Mouse (Mus musculus) hematopoietic stem cell, adult 5-6 weeks (primary cell): ENCODE measurements around the gene Cuedc2. TPM values are rescaled to one million over a fixed set of nuclear protein-coding genes. Genes with fewer than 3 reads are reported as not detected.

ENCODE experiments used
- ATAC-seq, 2 experiments: fragments of 125-278 bp in 1 of 2; replicated peaks in 1 of 2; 2 replicates each; pipeline ENCODE4 v1.8.0; 2016 to 2017; ENCODE audit warnings: inconsistent platforms in 2 of 2, mild to moderate bottlenecking in 2 of 2, moderate number of reproducible peaks in 2 of 2, low read depth in 1 of 2, moderate TSS enrichment in 1 of 2; ENCODE audit not compliant: low FRiP score in 2 of 2, poor library complexity in 2 of 2, severe bottlenecking in 2 of 2, insufficient read depth in 1 of 2, low TSS enrichment in 1 of 2
- total RNA-seq: library from RNA; stranded (forward); fragments of 172-1452, 232-1000 nt; gene quantifications from 2 replicates; pipeline ENCODE4 v1.2.3, GENCODE M21; 2017

The Cuedc2 gene
- total RNA-seq: 112 and 129 TPM in 2 replicates

DNA sequence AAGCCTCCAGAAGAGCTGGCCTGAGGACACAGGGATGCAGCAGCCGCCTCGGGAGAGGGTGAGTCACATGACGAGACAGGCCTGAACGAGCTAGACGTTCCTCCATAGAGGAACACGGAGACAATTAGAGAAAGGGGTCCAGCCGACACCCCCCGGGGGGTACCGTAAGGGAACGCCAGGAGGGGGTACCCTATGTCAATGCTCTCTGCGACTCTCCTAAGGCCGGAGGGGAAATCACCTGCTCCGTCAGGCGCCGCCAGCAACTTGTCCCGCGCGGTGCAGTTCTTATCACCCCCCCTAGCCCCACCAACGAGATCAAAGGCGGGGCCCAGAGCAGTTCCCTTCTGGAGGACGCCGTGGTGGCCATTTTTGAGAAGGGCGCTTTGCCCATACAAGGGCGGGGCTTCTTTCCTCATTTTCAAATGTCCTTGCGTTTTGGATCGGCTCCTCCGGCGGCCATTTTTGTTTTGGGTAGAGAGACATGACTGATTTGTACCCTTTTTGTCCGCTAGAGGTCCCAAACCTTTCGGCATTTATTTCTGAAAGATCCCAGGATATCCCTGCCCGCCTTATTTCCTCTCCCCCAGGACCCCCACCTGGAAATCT is at the start of gene Cuedc2:
TSS of gene Cuedc2 (minus strand) at position 372 of the 606 bp plus-strand sequence.
- peak; percentile 75 to 83 for ATAC-seq

DNA sequence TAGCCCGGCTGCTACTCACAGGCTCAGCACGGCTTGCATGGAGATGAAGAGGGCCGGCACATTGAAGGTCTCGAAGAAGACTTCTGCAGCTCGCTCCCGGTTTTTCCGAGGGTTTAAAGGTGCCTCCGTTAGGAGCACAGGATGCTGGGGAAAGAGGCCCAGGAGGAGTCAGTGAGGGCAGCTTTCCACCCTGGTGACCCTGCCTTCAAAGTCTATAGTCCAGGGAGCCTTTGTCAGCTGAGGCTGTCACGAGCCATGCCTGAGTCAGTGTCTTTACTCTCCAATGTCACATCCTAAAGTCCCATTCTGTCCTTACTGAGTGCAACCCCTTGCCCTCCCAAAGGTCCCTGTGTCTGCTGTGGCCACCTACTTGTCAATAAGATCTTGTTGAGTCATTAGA is 43.8 kb upstream of the Cuedc2 start:
- ATAC-seq: no peak

DNA sequence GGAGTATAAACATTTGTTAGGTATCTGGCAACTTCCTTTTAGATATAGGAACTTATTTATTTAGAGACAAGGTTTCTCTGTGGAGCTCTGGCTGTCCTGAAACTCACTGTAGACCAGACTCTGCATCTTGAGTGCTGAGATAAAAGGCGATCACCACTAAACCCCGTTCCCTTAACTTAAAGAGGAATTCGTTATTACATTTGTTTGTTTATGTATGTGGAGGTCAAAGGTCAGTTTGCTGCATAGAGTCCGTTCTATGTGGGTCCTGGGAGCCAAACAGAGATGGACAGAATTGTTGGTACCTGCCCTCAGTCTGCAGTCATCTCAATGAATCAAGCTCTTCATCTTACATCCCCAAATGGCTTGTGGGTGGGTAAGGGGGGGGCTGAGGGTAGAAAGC is 37.4 kb upstream of the Cuedc2 start:
- no peak for ATAC-seq

DNA sequence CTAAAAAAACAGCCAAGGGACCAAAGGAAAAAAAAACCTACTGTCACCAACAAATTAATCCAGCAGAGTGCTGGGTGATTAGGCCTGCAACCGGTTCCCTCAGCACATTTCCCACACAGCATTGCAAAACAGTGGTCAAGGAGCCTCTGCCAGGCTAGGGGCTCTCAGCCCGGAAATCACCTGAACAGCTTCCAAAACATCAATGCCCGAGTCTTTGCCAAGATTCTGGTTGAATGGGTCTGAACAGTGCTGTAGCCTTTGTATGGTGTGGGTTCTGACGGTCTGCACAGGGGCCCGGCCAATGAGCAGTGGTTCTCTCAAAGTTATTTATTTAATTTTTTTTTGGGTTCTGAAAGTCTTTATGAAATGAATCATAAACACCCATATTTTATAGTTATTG is 37.0 kb upstream of the Cuedc2 start:
- no peak for ATAC-seq

DNA sequence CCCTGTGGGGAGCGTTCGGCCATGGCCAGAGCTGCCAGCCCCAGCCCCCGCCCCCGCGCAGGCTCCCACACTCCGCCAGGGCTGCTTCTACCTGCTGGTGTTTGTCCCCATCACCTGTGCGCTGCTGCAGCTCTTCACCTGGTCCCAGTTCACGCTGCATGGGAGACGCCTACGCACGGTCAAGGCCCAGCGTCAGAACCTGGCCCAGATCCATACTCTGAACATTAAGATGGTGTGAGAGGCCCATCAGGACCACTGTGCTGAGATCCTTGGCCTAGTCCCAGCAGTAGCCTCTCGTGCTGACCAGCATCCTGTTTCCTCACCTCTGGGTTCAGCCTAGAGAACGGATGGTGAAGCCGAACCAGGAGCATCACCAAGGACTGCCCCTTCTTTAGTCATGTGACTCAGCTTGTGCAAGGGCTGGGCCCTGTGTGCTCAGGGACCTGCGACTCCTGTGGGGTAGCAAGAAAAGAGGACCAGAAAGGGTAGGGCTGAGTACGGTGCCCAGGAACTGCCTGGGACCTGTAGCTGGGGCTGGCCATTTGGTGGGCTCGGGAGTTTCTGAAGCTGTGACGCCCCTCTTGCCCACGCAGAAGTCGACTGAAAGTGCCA is 36.1 kb upstream of the Cuedc2 start:
- ATAC-seq: peak in 1 of 2 experiments; percentile 32; a peak in 1 of 4 replicates

DNA sequence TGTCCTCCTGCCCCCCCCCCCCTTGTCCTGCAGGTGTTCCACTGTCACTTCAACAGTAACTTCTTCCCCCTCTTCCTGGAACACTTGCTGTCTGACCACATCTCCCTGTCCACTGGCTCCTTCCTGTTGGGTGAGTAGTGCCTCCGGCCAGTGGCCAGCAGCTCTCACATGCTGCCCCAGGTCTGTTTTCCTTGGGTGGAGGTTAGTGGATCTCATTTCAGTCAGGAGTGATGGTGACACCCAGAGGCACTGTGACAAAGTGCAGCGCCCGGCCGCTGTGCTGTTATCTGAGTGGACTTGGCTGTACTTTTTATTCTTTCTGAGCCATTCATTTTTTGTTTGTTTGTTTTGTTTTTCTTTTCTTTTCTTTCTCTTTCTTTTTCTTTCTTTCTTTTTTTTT is 30.7 kb upstream of the Cuedc2 start:
- peak; percentile 81 to 89 for ATAC-seq

DNA sequence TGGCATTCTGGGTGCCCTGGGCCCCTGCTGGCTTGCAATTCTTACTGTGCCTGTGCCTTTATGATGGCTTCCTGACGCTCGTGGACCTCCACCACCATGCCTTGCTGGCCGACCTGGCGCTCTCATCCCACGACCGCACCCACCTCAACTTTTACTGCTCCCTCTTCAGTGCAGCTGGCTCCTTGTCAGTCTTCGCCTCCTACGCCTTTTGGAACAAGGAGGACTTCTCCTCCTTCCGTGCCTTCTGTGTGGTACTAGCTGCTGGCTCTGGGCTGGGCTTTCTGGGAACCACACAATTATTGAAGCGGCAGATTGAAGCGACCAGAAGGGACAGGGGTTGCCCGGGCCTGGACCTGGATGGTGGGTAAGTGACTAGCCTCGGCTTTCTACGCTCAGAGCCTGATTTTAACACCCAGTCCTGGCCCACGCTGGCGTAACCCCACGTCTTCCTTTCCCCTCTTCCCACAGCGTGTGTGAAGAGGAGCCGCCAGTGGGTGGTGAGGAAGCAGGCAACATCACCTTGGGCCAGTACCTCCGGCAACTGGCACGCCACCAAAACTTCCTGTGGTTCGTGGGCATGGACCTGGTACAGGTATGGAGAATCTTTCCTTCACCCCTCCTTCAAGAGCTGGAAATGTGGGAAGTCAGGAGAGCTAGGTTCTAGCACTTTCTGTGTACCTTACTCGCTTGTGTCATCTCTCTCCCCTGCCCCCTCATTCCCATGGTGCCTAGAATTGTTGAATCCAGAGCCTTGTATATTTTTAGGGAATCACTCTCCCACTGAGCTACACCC is 29.5 kb upstream of the Cuedc2 start:
- no peak for ATAC-seq

DNA sequence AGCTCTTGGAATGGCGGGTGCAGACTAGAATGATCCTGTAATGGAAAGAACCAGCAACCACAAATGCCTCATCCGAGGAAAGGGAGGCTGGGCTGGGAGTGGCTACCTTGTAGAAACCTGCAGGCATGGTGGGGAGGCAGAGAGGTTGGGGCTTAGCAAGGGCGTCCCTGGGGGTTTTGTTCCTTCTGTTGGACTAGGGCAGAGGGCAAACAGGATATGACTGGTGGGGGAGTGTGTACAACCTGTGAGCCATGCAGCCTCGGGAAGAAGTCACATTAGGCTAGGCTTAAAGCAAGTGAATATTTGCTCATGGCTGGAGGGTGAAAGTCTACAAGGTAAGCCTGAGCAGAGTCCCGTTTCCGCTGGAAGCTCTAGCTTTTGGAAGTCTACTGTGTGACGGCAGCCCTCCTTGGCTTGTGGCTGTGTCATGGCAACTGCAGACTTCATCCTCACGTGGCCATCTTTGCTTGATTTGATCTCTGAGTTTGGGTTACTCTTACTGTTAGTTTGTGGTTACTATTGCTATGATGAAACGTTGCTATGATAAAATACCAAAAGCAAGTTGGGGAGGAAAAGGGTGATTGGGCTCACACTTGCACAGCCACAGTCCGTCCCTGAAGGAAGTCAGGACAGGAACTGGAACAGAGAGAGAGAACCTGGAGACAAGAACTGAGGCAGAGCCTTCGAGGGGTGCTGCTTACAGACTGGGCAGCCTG is 24.9 kb upstream of the Cuedc2 start:
- ATAC-seq: peak in 1 of 2 experiments; percentile 17; a peak in 1 of 4 replicates

DNA sequence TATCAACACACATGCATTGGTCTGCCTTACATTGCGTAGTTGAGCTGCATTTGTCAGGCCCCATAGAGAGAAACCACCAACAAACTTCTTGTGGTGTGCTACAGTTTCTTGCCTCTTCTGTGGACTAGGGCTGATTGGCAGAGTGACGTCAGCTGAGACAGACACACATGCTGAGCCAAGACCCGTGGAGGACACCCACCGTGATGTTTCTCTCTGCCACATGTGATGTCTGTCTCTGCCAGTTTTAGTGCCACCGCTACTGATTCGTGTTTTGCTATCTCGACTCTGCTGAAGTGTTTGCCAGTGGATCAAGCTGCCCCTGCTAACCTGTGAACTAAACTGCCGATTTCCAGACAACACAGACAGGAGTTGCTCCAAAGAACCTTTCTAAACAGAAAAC is 23.6 kb upstream of the Cuedc2 start:
- no peak for ATAC-seq

DNA sequence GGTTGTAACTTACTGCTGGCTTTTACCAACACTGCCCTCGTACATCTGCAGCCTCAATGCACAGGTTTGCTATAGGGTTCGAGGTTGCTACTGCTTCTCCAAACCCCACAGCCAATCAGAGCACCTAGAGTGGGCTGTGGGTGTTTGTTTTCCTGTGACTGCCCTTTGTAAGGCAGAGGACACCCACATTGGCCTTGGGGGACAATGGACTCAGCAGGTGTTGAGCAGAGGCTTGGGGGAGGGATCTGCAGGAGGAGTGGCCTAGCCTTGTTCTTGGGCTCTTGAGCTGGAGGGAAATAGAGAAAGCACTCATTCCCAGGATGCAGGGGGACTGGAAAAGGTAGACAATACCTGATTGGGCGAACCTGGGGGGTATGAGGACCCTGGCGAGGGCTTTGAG is 19.9 kb upstream of the Cuedc2 start:
- peak; percentile 2 to 13; a peak in 2 of 4 replicates for ATAC-seq

DNA sequence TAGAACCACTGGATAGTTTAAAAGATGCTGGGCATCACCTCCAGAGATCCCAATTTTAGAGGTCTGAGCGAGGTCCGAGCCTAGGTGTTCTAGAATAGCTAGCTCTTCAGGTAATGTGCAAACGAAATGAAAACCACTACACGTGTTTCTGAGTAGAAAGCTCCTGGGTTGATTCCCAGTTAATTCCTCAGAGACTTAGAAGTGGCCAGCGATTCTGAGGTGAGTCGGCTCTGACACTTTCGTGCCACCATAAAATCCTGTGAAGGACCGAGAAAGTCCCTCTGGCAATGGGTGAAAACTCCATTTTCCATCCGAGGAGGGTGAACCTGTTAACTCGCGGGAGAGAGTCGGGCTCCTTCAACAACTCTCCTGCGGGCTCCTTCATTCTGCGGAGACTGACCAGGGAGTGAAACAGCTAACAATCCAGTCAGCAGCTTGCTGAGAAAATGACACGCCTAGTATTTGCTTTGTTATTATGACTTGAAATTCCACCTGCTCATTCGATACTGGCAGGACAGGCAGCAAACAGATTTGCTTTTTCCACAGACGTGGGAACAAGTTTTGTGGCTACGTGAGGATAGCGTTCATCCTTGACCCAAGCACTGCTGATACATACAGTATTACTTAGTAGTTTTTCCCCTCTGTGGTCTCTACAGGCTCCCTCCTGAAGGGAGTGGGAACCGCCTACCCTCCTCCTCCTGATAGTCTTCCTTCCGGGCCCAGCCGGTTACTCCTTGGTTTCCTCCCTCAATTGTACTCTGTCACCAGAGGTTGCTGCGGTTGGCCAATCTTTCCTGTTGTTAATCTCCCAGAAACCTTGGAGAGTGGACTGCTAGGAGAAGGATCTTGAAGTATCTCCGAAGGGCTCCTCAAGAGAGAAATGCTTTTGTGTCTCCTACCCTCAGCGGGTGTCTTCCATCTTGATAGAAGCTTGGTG is 19.1 kb upstream of the Cuedc2 start:
- ATAC-seq: peak; percentile 57 to 70; a peak in 3 of 4 replicates

DNA sequence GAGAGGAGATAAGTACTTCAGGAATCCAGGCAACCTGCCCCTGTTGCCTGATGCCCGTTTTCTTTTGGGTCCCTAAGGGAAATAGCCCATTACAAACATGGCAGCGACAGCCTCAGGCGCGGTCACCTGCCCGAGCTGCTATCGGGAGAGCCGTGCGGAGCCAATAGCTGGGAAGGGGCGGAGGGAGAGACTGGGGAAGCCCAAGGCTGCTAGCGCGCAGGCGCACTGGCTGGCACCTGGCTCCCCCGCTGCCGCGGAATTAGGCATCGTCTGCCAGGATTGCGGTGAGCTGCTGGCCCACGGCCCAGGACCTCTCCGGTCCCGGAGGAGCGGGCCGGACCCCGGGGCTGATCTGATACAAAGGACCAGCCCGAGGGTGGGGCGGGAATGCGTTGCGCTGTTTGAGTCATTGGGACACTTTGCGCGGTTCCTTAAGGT is 18.2 kb upstream of the Cuedc2 start:
- peak; percentile 73 to 91 for ATAC-seq

DNA sequence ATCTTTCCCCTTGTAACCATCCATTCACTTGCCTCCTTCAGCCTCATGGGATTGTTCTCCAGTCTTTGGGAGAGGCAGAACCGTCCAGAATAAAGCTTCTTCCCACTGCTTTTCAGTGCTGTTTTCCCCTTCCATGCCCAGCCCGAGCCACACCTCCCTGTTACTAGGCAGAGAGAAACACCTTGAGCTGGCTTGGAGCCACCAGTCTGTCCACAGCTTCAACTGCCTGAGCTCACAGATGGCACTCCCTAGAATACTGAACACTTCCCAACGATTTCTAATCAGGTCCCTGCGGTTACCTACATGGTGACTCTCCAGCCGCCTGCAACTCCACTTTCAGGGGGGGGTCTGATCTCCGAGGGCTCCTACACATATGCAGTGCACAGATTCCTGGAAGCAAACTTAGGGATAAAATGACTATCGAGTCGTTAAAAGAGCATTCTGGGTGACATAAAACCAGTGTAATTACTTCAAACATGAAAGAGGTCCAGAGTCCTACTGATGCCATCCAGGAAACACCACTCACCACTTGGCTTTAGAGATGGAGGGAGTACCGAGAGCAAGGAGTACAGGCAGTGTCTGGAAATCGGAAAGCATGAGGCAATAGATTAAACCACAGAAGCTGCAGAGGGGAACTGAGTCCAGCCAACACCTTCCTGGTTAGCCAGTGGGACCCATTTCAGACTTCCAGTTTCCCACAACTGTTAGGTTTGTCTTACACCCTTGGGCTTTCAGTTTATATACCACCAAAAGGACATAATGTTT is 11.8 kb upstream of the Cuedc2 start, which contains the start of gene 2310034G01Rik:
TSS of gene 2310034G01Rik (minus strand) at position 135 of the 765 bp plus-strand sequence.
- no peak for ATAC-seq

DNA sequence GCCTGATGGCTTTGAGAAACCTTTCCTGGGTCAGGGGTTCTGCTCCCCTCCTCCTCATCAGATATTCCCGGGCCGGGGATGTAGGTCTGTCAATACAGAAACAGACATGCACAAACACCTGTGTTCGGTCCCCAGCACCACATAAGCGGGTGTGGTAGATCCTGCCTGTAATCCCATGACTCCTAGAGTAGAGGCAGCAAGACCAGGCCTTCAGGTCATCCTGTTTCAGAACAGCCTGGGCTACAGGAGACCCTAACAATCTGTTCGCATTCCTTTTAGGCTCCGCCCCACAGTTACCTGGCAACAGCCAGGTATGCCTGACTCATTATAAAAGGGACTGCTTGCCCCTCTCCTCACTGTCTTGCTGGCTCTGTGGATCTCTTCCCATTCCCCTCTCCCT is 11.0 kb upstream of the Cuedc2 start:
- no peak for ATAC-seq

DNA sequence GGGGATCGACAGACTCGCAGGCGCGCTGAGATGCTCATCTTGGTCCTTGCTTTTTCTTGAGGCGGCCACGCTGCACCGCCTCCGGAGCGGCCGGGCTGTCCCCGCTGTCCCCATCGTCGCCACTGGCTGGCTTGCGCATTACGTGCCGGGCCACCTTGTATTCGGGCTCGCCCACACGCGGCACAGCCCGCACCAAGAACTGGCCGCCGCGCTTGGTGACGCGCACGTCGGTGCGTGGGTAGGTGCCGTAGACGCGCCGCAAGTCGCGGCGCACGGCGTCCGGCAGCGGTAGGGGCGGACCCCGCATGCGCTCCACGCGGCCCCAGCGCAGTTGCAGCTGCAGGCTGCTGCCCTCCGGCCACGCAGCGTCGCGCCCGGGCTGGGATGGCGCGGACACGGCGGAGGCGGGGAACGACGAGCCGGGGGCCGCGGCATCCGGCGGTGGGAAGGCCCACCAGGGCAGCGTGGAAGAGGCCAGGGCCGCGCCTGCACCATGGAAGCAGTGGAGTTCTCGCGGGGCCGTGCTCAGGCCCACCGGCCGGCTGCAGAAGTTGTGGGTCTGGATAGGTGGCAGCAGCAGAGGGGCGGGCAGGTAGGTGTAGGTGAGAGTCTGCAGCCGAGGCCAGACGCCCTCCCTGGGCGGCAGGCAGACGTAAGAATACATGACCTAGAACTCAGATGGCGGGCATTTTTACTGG is 10.4 kb upstream of the Cuedc2 start:
- ATAC-seq: peak; percentile 17 to 68
